Mouse (Mus musculus) embryonic facial prominence, embryonic 12.5 days (tissue): ENCODE results near the gene Vps52. TPM values are rescaled to one million over a fixed set of nuclear protein-coding genes. Genes with fewer than 3 reads are reported as not detected.
A peak's percentile ranks its signal among the peaks of the same experiment; 100 is the strongest.
"Not testable (repeated sequence)": the region's sequence is repeated elsewhere in the genome, so short reads cannot be mapped to it uniquely, and the experiment has no call there.

Source experiments
- ATAC-seq: fragments of 200-750 bp; cut with Nextera tagmentation; 2 replicates; pipeline ENCODE4 v1.8.0; 2017; ENCODE audit not compliant: insufficient number of reproducible peaks, insufficient read depth, low FRiP score, low TSS enrichment
- H3K27ac ChIP-seq: fragments of 300-500 bp; sonication (generic); 2 replicates; pipeline ENCODE4 v1.5.1; 2016; ENCODE audit warnings: mild to moderate bottlenecking
- H3K27me3 ChIP-seq: fragments of 300-500 bp; sonication (generic); 2 replicates; pipeline ENCODE4 v1.6.1; 2016; ENCODE audit warnings: mild to moderate bottlenecking, moderate library complexity
- H3K36me3 ChIP-seq: fragments of 300-500 bp; sonication (generic); 2 replicates; pipeline ENCODE4 v1.6.1; 2016; ENCODE audit warnings: mild to moderate bottlenecking
- H3K4me1 ChIP-seq: fragments of 300-500 bp; sonication (generic); 2 replicates; pipeline ENCODE4 v1.6.1; 2016
- H3K4me2 ChIP-seq: fragments of 300-500 bp; sonication (generic); replicated peaks from 2 replicates; pipeline ENCODE4 v1.6.1; 2016; ENCODE audit warnings: mild to moderate bottlenecking, moderate library complexity
- H3K4me3 ChIP-seq: fragments of 300-500 bp; sonication (generic); 2 replicates; pipeline ENCODE4 v1.5.1; 2016; ENCODE audit warnings: mild to moderate bottlenecking
- H3K9ac ChIP-seq: fragments of 300-500 bp; sonication (generic); 2 replicates; pipeline ENCODE4 v1.6.1; 2016; ENCODE audit warnings: mild to moderate bottlenecking, moderate library complexity
- H3K9me3 ChIP-seq: fragments of 300-500 bp; sonication (generic); 2 replicates; pipeline ENCODE4 v1.6.1; 2016; ENCODE audit warnings: mild to moderate bottlenecking, moderate library complexity
- WGBS: fragments of 180-500 bp; shearing (Covaris S2); methylation state at CpG from one replicate; pipeline ENCODE4 v1.1.7; 2016; 5-methylcytosine and 5-hydroxymethylcytosine counted together
- polyA plus RNA-seq: library from polyadenylated mRNA; unstranded; fragments of >200 nt; fragmentation: Nextera tagmentation; extraction: Ambion mirVana; gene quantifications from 2 replicates; pipeline ENCODE4 v1.2.1, GENCODE M21; 2016

Gene Vps52
- polyA plus RNA-seq, 1 experiment from 2014 or later: 55.2 TPM

DNA sequence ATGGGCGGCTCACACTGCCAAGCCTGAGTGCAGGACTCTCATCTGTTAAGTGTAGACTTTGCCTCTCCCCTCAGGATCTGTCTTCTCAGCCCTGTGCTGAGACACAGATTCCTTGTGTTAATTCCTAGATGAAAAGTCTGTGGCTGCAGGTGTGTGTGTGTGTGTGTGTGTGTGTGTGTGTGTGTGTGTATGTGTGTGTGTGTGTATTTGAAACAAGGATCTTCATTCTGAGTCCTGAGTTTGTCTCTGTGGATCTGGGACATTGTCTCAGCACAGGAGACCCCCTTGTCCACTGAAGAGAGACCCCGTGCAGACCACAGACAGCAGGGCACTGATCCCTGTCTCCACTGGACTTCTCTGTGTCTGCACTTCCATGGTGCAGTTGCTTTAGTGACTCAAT lies 45.2 kb downstream of the Vps52 start:
- H3K4me1 ChIP-seq, H3K27ac ChIP-seq, ATAC-seq, H3K9ac ChIP-seq, H3K9me3 ChIP-seq, H3K4me2 ChIP-seq, H3K36me3 ChIP-seq: not testable (repeated sequence)
- Histone ChIP-seq H3K27me3 (peaks cover 58% of the 10 kb centered on the region), H3K4me3 (peak overlapping the region; percentile 47; the same call in 1 of the 2 replicates)
- WGBS: 55% methylated on average over 2 of the region's 2 CpGs

DNA sequence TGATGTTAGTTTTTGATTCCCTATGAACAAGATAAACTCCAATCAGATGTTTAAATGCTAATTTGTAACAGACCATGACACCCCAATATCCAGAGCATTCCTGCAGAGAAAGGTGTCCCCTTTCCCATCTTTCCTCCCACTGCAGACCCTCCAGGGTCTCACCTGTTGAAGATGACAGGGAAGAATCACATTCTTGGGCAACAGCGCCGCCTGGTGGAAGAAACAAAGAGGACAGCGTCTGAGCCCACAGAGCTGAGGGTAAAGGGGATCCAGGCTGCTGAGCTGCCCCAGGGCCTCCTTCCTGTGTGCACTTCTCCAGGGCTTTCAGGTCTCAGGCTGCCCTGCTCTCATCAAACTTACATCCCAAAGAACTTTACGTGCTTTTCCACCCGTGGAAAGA lies 47.8 kb downstream of the Vps52 start:
- Histone ChIP-seq H3K27ac (no peak overlapping the region), H3K4me1 (peaks cover 9% of the 10 kb centered on the region; the same call in 1 of the 2 replicates), H3K4me3 (no peak overlapping the region), H3K9ac (no peak overlapping the region), H3K27me3 (peaks cover 44% of the 10 kb centered on the region), H3K4me2 (no peak overlapping the region), H3K36me3 (no peaks in the 10 kb centered on the region), H3K9me3 (no peaks in the 10 kb centered on the region)
- WGBS: 2% methylated on average over 5 of the region's 5 CpGs
- no peak for ATAC-seq

DNA sequence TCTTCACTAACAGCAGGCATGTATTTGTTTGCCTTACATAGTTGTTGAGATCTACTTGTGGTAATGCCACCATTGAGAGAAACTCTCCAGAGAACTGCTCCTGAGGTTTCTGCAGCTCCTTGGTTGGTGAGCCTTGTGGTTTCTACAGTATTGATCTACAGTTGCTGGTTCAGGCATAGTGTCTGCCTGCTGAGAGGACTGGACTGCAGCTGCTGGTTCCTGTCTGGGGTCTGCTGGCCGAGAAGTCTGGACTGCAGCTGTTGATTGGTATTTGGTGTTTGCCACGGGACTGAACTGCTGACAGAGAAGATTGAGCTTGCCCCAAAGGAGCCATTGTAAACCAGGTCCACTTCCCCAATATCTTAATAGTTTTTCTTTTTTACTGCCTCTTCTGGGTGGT lies 51.0 kb downstream of the Vps52 start:
- no peaks in the 10 kb centered on the region for H3K4me1 ChIP-seq
- no peak overlapping the region for H3K4me2 ChIP-seq
- ATAC-seq: no peak
- 49% methylated on average over 2 of the region's 2 CpGs for WGBS
- no peak overlapping the region for H3K4me3 ChIP-seq
- H3K9ac ChIP-seq: no peak overlapping the region
- H3K9me3 ChIP-seq: no peaks in the 10 kb centered on the region
- H3K36me3 ChIP-seq: no peaks in the 10 kb centered on the region
- H3K27ac ChIP-seq: no peak overlapping the region
- peaks cover 13% of the 10 kb centered on the region for H3K27me3 ChIP-seq

DNA sequence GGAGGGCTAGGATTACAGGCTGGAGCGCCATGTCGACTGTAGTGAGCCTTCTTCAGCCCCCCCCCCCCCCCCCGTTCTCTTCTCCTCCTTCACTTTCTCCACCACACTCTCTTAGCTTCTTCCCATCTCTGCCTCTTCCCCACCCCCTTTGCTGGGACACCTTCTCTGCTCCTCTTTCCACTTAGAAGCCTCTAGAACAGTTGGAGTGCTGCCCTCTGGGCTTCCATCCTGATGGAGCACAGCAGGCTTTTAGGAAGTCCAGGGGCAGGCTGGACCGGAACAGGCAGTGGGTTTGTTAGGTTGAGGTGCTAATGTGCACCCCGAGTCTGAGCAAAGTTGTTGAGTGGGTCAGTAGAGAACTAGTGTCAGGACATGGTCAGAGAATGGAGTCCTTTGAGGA lies 54.5 kb downstream of the Vps52 start:
- Histone ChIP-seq H3K4me2 (no peak overlapping the region), H3K9ac (no peak overlapping the region), H3K27me3 (0 out of 2 replicates have a peak, but pooled peaks cover 4% of the 10 kb centered on the region), H3K27ac (no peak overlapping the region), H3K4me3 (no peak overlapping the region), H3K36me3 (no peaks in the 10 kb centered on the region), H3K4me1 (no peaks in the 10 kb centered on the region), H3K9me3 (no peaks in the 10 kb centered on the region)
- WGBS: 57% methylated on average over 5 of the region's 5 CpGs
- no peak for ATAC-seq

DNA sequence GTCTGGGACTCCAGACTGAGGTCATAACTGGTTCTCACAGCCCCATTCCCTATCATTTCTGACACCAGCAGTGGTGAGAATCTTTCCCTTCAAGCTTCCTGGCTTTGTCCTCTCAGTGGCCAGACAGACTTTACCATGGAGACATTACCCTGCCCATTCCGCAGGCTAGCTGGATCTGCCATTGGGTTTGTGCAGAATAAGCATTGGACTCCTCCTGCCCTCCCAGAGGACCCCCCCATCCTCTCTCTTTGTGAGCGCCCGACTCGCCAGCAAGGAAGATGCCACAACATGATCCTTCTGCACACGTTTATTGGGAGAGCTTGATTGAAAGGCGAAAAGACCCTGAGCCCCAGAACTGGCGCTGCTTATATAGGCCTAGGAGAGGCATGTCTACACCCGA lies 57.8 kb downstream of the Vps52 start:
- H3K4me3 ChIP-seq: no peak overlapping the region
- H3K4me2 ChIP-seq: no peak overlapping the region
- no peak for ATAC-seq
- H3K27me3 ChIP-seq: no peaks in the 10 kb centered on the region
- H3K4me1 ChIP-seq: no peaks in the 10 kb centered on the region
- no peaks in the 10 kb centered on the region for H3K36me3 ChIP-seq
- H3K27ac ChIP-seq: no peak overlapping the region
- no peak overlapping the region for H3K9ac ChIP-seq
- WGBS: 94% methylated on average over 8 of the region's 8 CpGs
- H3K9me3 ChIP-seq: no peaks in the 10 kb centered on the region

Other genes starting within 250 kb of the Vps52 start
- 44.7 and 47.1 TPM in 2 replicates for gene March2, start 237.1 kb upstream of the Vps52 start, polyA plus RNA-seq
- gene Rab11b, start 195.3 kb upstream of the Vps52 start, polyA plus RNA-seq: 367 and 378 TPM in 2 replicates
- gene Angptl4, start 174.0 kb upstream of the Vps52 start, polyA plus RNA-seq: 44.2 and 45.6 TPM in 2 replicates
- gene Kank3, start 145.3 kb upstream of the Vps52 start, polyA plus RNA-seq: 32.4 and 35.4 TPM in 2 replicates
- 875 and 894 TPM in 2 replicates for gene Rps28, start 131.2 kb upstream of the Vps52 start, polyA plus RNA-seq
- gene Ndufa7, start 131.2 kb upstream of the Vps52 start, polyA plus RNA-seq: 421 and 479 TPM in 2 replicates
- 70.4 and 74.3 TPM in 2 replicates for gene Cd320, start 112.7 kb upstream of the Vps52 start, polyA plus RNA-seq
- not detected in 2 replicates for gene Gm7029, start 82.0 kb upstream of the Vps52 start, polyA plus RNA-seq
- 4.9 and 6.4 TPM in 2 replicates for gene Kifc1, start 65.2 kb upstream of the Vps52 start, polyA plus RNA-seq
- 0.35 and 0.38 TPM in 2 replicates for gene Platr17, start 50.7 kb upstream of the Vps52 start, polyA plus RNA-seq
- gene Daxx, start 46.4 kb upstream of the Vps52 start, polyA plus RNA-seq: 70.1 and 72.8 TPM in 2 replicates
- gene Tapbp, start 39.9 kb upstream of the Vps52 start, polyA plus RNA-seq: 20.0 and 25.0 TPM in 2 replicates
- gene Zbtb22, start 39.9 kb upstream of the Vps52 start, polyA plus RNA-seq: 21.6 and 21.9 TPM in 2 replicates
- 60.9 and 64.8 TPM in 2 replicates for gene Rgl2, start 26.3 kb upstream of the Vps52 start, polyA plus RNA-seq
- 184 and 192 TPM in 2 replicates for gene Pfdn6, start 15.5 kb upstream of the Vps52 start, polyA plus RNA-seq
- 44.9 and 49.6 TPM in 2 replicates for gene Wdr46, start 15.2 kb upstream of the Vps52 start, polyA plus RNA-seq
- 5.5 and 6.3 TPM in 2 replicates for gene B3galt4, start 4.3 kb upstream of the Vps52 start, polyA plus RNA-seq
- gene Rps18, start 189 bp downstream of the Vps52 start, polyA plus RNA-seq: 1,303 and 1,336 TPM in 2 replicates
- gene H2-K1, start 44.5 kb downstream of the Vps52 start, polyA plus RNA-seq: 7.2 and 8.0 TPM in 2 replicates
- gene Ring1, start 68.9 kb downstream of the Vps52 start, polyA plus RNA-seq: 27.2 and 29.7 TPM in 2 replicates
- 52.2 and 59.5 TPM in 2 replicates for gene H2-Ke6, start 72.2 kb downstream of the Vps52 start, polyA plus RNA-seq
- 191 and 193 TPM in 2 replicates for gene Slc39a7, start 75.9 kb downstream of the Vps52 start, polyA plus RNA-seq
- gene Rxrb, start 76.0 kb downstream of the Vps52 start, polyA plus RNA-seq: 69.9 and 72.6 TPM in 2 replicates
- gene Col11a2, start 83.6 kb downstream of the Vps52 start, polyA plus RNA-seq: 7.2 and 14.8 TPM in 2 replicates
- gene H2-Oa, start 136.5 kb downstream of the Vps52 start, polyA plus RNA-seq: 0.43 and 0.48 TPM in 2 replicates
- 12.3 and 16.7 TPM in 2 replicates for gene H2-DMa, start 163.7 kb downstream of the Vps52 start, polyA plus RNA-seq
- gene Brd2, start 166.8 kb downstream of the Vps52 start, polyA plus RNA-seq: 119 and 131 TPM in 2 replicates
- 0.19 and 0.42 TPM in 2 replicates for gene H2-DMb2, start 187.5 kb downstream of the Vps52 start, polyA plus RNA-seq
- gene H2-DMb1, start 197.3 kb downstream of the Vps52 start, polyA plus RNA-seq: 2.0 and 2.4 TPM in 2 replicates
- gene Tap1, start 231.7 kb downstream of the Vps52 start, polyA plus RNA-seq: 4.7 TPM in 2 replicates
- gene Psmb9, start 232.0 kb downstream of the Vps52 start, polyA plus RNA-seq: 1.8 and 2.0 TPM in 2 replicates
- 2.1 and 3.5 TPM in 2 replicates for gene Psmb8, start 241.9 kb downstream of the Vps52 start, polyA plus RNA-seq
- 1.3 and 2.3 TPM in 2 replicates for gene Tap2, start 247.7 kb downstream of the Vps52 start, polyA plus RNA-seq